Mouse (Mus musculus) C3H10T1/2 (cell line): ENCODE results near the gene Tmem232. TPM values are rescaled to one million over a fixed set of nuclear protein-coding genes. Genes with fewer than 3 reads are reported as not detected.

Experiments
- polyA plus RNA-seq, 2 experiments: library from polyadenylated mRNA; unstranded; fragments of >200 nt; fragmentation: generic; extraction: Trizol; gene quantifications; one replicate each; pipeline ENCODE4 v1.2.1; 2012; ENCODE audit warnings: missing spikeins in 2 of 2

Gene Tmem232
- polyA plus RNA-seq = not detected

GRCm38 (mm10) chr17:65540441-65541272, at the start of gene Tmem232:
TSS of gene Tmem232 (minus strand) at chr17:65540782.

Other genes starting within 250 kb of the Tmem232 start
- 10 to 100 TPM; 12.7 to 39.5 TPM for gene Vapa, start 72.8 kb upstream of the Tmem232 start, polyA plus RNA-seq
- gene Txndc2, start 101.4 kb upstream of the Tmem232 start, polyA plus RNA-seq = under 1 TPM in 1 of 2 experiments, not detected in 1; 0.09 TPM
- 10 to 100 TPM; 19.9 to 45.2 TPM for gene Rab31, start 232.0 kb upstream of the Tmem232 start, polyA plus RNA-seq
- gene Ppp4r1, start 241.8 kb upstream of the Tmem232 start, polyA plus RNA-seq = 10 to 100 TPM; 16.8 to 39.1 TPM